Mouse (Mus musculus): ENCODE measurements around the gene Ift22.

- TF ChIP-seq POLR2A (IDR thresholded peaks at IDR 0.05; ENCODE audit: control insufficient read depth, low read depth, low read length) = no peak
- TF ChIP-seq CTCF (IDR thresholded peaks at IDR 0.05; ENCODE audit: control insufficient read depth, insufficient read depth, insufficient replicate concordance, low read depth, low read length) = no peak
Observed at GRCm38 (mm10) chr5:136942781-136943180, 34.8 kb downstream of the Ift22 start.
